Mouse (Mus musculus) frontal cortex, postnatal 36 days (tissue): ENCODE results near the gene Tomm40.
A peak's percentile ranks its signal among the peaks of the same experiment; 100 is the strongest.

Experiments used
- DNase-seq, 2 experiments: peaks; one replicate each; pipeline ENCODE4 v3.0.0; 2022; ENCODE audit warnings: low spot score in 2 of 2

Tomm40 gene

DNA sequence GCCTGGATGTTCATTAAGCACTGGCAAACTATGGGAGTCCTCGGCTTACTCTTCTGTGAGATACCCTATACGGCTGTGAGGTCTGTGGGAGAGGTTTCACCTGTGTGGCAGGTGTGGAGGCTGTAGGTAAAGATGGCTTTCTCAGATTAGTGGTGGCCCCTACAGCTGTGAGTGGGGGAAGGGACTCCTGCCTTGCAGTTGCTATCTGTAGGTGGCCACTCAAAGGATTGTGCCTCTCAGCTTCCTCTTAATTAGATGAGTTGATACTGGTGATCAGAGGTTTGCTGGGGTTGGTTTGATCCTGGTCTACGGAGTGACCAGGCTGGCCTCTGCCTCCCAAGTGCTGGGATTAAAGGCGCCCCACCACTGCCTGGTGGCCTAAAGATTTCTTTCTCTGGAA, 10.8 kb downstream of the Tomm40 start:
- DNase-seq: no peak

DNA sequence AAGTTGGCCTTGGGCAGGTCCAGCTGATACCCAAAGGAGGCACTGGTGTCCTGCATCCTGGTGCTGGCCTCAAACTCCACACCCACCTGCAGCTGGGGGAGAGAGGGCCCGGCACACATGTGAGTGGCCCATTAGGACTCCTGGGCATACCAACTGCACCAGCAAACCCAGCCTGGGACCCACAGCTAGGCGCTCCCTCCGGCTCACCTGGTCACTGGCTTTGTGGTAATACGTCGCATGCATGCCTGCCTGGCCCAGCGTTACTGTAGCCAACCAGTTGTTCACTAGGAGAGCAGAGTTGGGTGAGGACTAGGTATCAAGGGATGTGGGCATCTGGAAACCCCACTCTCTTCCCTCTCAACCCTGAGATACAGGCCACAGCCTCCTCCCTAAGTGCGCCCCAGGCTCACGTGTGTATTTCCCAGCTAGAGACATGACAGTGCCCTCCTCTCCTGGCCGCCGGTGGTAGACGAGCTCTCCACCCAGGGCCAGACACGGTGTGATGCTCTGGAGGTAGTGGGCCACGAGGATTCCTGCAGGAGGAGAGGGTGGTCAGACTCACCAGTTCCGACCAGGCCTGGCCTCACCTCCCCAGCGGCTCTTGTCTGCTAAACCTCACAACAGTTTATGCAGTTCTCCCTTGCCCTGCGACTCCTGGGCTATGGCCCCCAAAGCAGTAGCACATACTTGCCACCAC, 12.2 kb downstream of the Tomm40 start:
- no peak for DNase-seq

DNA sequence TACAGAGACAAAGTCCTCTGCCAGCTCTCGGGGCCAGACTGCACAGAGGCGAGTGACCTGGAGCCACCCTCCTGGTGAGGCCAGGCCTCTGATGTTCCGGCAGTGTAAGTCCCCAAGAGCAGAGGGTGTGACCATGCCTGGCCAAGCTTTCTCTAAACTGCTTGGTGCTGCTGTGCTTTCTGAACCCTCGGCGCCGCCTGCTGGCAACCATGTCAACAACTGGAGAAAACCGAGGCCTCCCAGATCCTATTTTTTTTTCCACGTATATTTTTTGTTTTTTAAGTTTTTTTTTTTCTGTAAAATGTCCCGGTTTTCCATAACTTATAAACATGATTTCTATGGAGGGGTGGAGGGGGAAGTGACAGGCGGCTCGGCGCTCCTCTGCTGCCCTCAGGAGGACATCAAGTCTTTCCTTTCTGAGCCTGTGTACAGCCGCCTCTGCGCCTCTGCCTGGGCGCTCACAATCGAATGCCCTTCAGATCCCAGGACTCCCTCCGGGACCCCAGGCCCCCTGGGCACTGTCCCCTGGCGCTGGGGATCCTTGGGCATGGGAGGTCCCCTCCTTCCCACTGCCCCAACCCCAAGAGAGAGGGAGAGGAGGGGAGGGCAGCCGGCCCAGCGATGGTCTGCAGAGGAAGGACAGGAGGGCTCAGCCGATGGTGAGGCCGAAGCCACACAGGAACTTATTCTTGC, 14.0 kb downstream of the Tomm40 start:
- DNase-seq: peak in 1 of 2 experiments; percentile 66

DNA sequence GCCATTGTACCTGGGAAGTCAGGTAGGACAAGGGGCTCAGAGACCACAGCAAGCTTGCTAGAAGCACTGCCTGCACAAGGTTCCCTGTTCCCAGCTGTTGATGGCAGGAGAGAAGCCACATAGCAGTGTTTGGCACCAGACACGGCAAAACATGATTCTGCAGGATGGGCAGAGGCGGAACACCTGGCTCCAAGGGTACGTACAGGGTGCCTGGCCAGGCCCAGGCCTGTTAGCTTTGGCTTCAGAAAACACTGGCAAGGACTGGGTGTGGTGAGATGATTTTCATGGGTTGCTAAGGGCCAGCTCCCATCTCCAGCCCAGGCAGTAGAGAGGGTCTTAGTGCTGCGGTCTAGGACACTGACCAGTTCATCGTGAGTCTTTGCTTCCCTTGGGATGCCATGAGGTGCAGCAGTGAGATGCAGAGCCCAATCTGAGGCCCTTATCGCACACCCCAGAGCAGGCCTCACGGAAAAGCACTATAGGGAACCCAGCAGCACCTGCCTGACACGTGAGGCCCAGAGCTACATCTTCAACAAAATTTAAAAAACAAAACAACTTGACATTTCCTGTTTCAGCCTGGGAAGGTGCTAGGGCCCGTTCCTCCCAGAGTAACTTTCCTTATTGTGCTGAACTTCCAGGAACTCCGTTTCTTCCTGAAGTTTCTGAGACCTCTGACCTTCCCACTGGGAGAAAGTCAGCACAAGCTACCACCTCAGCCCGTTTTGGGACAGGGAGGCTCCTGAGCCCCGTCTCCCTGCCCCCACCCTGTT, 14.8 kb downstream of the Tomm40 start:
- DNase-seq: no peak

DNA sequence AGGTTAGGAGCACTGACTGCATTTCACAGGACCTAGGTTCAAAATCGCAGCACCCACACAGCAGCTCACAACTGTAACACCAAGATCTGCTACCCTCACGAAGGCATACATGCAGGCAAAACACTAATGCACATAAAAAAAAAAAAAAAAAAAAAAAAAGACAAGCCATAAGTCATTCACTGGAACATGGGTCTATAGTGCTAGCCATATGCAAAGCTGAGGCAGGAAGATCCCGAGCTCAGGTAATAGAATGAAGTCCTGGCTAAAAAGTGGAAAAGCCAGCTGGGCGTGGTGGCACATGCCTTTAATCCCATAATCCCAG, 15.4 kb downstream of the Tomm40 start:
- no peak for DNase-seq

DNA sequence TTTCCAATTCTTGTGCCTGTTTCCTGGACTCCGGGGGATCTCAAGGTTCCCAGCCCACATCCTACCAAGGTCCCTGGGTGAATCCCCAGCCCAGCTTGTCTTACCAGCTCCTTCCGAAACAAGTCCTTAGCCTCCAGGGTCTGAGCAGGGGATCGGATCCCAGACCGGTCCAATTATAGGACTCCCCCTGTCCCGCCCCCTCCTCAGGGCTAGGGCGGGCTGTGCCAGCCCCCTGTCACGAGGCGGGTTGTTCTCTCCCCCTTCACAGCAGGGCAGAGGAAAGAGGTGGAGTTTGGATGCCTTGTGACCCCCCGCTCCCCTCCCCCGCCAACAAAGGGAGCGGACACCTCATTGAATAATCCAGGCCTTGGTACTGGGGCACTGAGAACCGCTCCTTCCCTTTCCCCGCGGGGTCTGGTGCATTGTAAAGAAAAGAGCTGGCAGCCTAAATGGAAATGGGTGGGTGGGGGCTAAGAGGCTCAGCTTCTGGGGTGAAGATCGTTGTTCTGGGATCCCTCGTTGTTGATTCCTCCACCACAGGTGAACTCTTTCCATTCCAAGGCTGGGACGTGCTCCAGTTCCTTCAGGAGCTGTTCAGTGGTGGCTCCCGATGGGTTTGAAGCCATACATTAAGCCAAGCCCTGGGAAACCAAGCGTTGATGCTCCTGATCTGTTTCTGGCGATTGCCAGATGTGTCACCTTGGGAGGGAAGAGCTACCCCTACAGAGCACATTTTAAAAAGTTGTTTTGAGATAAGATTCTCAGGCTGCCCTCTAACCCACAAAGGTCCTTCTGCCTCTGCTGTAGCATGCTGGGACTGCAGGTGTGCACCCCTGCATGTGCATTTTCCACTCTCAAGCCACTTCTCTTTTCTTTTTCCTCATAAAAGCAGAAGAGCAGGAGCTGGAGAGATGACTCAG, 16.1 kb downstream of the Tomm40 start, which contains the start of gene Apoe:
Gene Apoe, minus strand, starts transcription at position 282 of the 920 bp plus-strand sequence.
- peak; percentile 59 to 69 for DNase-seq

DNA sequence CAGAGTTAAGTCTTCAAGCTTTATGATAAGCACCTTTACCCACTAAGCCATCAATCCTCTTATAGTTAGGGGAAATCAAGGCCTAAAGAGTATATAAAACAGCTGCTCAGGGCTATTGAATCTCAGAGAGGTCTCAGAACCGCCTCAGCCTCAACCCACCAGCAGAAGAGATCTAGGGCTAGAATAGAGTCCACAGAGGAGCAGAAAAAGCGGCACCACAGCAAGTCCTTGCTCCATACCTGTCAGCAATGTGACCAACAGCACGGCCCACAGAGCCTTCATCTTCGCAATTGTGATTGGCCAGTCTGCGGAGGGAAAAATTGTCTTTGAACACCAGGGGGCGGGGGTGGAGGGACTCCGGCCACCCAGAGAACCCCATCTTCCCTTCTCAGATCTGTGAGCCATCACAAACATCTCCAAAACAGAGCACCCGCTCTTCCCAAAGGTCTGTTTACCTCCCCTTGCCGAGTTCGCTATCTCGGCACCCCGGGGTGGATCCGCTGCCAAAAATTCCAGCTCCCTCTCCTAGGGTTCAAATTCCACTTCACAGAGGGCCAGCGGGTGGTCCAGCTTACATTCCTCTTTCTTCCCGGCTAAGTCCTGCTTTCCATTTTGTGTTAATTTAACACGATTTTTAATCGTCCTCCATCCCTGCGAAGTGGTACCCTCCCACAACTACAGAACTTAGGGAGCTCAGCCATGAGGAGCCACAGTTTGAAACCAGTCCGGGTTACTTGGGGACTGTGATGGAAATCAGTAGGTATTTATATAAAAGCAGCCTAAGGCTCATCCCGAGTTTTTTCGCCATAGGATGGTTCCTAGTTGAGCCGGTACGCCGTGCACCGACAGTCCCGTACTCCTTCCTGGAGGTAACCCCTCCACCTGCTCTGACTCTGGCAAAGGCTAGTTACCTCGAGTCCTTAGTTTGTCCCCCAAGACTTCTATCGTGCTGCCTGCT, 17.0 kb downstream of the Tomm40 start:
- no peak for DNase-seq

DNA sequence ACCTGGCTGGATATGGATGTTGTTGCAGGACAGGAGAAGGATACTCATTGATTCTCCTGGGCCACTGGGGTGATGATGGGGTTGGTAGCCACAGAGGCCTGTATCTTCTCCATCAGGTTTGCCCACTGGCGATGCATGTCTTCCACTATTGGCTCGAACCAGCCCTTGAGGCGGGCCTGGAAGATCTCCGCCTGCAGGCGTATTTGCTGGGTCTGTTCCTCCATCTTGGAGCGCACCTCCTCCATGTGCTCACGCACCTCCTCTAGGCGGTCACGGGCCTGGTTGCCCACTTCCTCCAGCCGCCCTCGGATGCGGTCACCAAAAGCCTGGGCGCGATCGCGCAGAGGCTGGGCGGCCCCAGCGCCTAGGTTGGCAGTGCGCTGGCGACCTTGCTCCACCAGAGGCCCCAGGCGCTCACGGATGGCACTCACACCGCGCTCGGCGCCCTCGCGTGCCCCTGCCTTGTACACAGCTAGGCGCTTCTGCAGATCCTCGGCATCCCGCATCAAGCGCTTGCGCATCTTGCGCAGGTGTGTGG, 18.8 kb downstream of the Tomm40 start:
- no peak for DNase-seq

DNA sequence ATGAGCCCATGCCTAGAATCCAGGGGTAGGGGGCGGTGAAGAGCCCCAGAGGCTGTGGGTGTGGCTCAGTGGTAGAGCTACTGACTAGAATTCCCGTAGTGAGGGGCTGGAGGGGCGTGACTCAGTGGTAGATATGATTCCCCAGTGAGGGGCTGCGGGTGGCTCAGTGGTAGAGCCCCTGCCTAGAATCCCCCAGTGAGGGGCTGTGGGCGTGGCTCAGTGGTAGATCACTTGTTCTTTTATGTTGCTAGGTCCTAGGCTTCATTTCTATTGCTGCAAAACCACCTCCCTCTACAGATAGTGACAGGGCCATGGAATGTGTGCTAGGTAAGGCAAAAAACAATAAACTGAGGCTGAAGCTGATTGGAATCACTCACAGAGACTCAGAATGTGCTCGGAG, 19.4 kb downstream of the Tomm40 start:
- no peak for DNase-seq

DNA sequence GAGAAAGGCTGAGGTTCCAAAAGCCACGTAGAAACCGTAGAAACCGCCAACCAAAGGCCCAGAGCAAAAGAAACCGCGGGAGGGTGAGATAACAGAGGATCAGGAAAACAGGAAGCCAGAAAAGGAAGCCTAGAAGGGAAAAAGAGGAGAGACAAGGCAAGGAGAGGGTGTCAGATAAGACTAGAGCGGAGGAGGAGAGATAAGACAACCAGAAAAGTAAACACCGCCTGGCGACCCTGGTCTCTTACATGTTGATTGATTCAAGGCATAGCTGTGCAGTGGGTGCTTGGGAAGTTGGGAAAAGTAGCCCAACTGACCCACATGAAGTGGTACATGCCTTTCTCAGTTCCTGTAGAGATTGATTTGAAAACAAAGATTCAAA, 20.0 kb downstream of the Tomm40 start:
- DNase-seq: no peak

DNA sequence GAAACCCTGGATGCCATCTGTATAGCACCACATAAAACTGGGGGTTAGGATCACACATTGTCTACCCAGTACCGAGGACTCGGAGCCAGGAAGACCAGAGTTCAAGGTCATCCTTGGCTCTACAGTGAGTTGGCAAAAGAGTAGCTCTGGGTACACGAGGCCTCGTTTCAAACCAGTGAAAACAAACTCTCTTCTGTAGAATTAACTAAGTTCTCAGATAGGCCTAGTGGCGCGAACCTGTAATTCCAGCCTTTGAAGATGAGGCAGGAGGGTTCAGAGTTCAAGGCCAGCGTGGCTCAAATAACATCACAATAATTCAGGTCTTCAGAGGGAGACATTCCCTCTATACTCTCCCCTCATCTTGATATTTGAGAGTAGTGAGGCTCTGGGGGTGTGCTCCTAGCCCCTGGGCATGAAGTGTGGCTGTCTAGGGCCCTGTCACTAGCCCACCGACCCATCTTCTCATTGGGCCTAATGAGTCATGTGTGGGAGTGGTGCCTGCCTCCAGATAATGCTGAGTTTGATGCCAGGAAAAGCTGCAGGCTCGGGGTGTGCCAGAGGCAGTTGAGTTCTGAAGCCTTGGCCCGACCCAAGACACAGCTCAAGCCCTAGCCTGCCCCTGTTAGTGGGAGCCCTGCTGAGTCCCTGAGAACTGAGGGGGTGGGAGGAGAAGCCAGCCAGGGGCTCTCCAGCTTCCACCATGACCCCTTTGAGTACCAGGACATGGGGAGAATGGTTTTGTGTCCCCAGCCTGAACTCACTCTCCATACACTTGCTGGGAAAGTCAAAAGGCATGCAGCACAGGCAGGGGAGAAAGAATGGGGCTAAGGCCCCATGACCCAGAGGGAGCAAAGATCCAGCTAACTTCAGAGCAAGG, 20.7 kb downstream of the Tomm40 start:
- DNase-seq: no peak

DNA sequence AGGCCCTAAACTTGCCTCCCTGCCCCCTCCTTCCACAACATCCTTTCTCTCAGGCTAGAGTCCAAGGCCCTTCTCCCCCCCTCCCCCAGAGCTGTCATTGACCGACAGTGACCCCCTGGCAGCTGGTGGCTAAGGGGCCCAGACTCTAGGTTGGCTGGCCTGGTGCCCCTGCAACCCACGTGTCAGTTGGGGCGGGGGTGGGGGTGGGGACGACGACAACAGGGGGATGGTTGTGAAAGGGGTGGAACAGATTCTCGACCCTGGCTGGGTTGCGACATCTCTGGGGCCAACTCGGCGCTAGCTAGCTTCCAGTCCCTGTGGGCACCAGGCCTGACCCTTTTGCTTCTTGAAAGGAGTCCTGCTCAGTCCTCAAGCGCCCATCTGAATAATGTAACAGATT, 21.8 kb downstream of the Tomm40 start:
- DNase-seq: peak in 1 of 2 experiments; percentile 45

DNA sequence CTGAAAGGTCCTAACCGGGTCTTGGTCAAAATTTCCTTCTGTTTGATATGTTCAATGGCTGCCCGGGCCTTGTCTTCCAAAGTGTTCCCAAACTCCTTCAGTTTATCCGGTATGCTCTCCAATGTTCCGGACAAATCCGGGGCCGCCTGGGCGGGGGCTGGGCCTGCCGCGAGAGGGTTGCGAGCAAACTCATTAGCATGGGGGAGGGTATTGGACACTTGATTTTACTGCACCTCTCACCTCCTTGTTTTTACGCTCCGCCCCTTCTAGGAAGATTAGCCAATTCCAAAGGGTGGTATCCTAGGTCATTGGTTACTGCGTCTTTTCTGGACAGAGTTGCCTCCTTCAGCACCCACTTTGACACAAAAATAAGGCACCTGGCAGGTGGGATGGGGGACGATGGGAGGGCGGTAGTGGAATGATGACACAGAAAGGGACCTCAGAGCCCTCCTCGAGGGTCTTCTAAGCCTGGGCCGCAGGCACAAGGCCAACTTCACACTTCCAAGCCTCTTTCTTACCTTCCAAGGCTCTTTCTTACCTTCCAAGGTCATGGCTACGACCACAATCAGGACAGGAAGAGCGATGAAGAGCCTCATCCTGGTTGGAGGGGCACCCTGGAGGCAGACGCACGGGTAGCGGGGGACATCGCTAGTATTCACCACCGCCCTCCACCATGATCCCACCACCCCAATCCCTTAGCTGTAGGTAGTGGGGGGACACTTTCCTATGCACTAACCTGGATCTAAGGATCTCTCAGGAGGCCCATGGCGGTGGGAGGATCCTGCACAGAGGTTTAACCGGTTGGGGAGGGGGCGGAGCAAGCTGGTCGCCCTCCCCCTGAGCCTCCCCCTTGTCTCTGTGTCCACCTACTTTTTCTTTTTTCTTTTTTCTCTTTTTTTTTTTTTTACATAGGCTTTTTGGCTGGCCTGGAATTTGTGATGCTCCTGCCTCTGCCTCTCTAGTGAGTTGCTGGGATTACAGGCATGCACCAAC, 23.1 kb downstream of the Tomm40 start, which contains the start of gene Apoc1:
Gene Apoc1, minus strand, starts transcription at position 788 of the 993 bp plus-strand sequence.
- no peak for DNase-seq

DNA sequence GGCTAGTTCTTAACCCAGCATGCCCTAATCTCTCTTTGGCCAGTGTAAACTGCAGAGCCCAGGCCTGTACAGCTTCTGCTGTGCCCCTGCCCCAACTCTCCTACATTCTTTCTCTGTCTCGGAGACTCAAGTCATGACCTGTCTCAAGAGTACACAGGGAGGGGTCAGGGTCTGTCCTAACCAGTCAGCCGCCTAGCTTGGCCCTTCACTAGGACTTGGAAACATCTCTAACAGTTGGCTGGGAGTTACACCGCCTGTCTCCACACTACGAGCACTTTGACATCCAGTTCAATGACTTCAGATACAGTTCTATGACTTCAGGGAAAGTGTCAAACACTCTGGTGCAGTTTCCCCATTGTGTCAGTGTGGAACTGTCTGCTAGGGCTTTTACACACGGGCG, 23.8 kb downstream of the Tomm40 start:
- no peak for DNase-seq

DNA sequence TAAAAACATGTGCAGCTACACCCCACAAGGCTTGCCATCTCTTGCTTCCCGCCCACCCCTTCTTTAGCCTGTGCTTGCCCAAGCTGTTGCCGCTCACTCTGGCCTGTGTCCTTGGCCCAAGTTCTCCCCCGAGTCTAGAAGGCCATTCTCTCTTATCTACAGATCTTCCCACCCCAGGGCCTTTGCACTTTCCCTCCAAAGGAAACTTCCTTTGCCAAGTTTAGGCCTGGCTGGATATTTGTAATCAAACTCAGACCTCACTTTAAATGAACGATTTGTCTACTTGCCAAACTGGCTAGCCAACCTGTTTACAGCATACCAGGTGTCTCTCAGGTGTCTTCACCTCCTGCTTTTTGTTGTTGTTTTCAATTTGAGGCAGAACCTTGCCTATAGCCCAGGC, 24.4 kb downstream of the Tomm40 start:
- no peak for DNase-seq

DNA sequence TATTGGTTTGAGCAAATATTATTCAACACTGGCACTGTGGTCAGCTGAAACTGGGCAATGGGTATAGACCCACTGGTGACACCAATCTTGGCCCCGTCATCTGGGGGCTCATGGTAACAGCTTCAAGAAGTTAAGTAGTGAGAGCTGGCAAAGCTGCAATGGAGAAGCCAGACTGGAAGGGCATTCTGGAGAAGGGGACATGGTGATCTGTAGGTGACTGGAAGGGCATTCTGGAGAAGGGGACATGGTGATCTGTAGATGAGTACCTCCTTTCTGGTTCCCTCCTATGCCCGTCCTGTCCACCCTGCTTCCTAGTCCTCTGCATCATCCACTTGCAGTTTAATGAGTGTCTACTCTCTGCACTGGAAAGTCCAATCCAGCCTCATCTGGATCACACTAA, 26.6 kb downstream of the Tomm40 start:
- no peak for DNase-seq

DNA sequence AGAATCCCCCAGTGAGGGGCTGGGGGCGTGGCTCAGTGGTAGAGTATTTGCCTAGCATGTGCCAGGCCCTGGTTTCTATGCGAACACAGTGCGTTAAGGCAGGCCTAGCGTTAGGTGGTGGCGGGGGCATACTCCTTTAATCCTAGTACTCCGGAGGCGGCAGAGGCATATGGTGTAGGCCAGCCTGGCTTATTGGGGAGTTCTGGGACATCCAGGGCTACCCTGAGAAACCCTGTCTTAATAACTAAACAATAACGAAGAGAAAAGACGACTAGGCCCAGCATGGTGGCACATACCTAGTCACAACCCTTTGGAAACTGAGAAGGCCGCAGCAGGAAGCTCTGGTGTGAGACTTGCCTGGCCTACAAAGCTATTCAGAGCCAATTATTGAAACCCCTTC, 27.1 kb downstream of the Tomm40 start:
- DNase-seq: no peak
